Mouse (Mus musculus) embryonic fibroblast, embryonic 13.5 days (primary cell): ENCODE results near the gene Dync2li1. TPM values are rescaled to one million over a fixed set of nuclear protein-coding genes. Genes with fewer than 3 reads are reported as not detected.
A peak's percentile ranks its signal among the peaks of the same experiment; 100 is the strongest.

Source experiments
- H3K27ac ChIP-seq: 2 replicates; pipeline ENCODE4 v1.5.1; 2012; ENCODE audit warnings: low read length, control low read depth, inconsistent platforms; ENCODE audit not compliant: insufficient read depth
- H3K4me1 ChIP-seq: 2 replicates; pipeline ENCODE4 v1.6.1; 2011; ENCODE audit warnings: low read length; ENCODE audit not compliant: control insufficient read depth, insufficient read depth
- H3K4me3 ChIP-seq: 2 replicates; pipeline ENCODE4 v1.5.1; 2011; ENCODE audit warnings: mild to moderate bottlenecking, control low read depth, low read length; ENCODE audit not compliant: insufficient read depth
- CTCF ChIP-seq: IDR thresholded peaks from 2 replicates; pipeline ENCODE4 v1.5.1; 2011; ENCODE audit warnings: mild to moderate bottlenecking, control low read depth, low read length, moderate library complexity, borderline replicate concordance; ENCODE audit not compliant: insufficient read depth
- POLR2A ChIP-seq: IDR thresholded peaks from 2 replicates; pipeline ENCODE4 v1.6.1; 2011; ENCODE audit warnings: low read depth, mild to moderate bottlenecking, control low read depth, low read length, moderate library complexity
- polyA plus RNA-seq: library from polyadenylated mRNA; stranded (reverse); fragments of >200 nt; gene quantifications from 2 replicates; pipeline ENCODE4 v1.2.4, GENCODE M21; 2011; ENCODE audit warnings: low read depth; ENCODE audit not compliant: missing spikeins, insufficient read length

The Dync2li1 gene
- polyA plus RNA-seq, 1 experiment, result 21.4 TPM

GRCm38 (mm10) chr17:84620610-84621009 is 5.7 kb upstream of the Dync2li1 start:
- Histone ChIP-seq H3K4me3 (no peak overlapping the region), H3K27ac (no peak overlapping the region), H3K4me1 (0 out of 2 replicates have a peak, but pooled peaks cover 3% of the 10 kb centered on the region)
- TF ChIP-seq POLR2A (no peak), CTCF (no peak)

- H3K4me3 ChIP-seq, result no peak overlapping the region
- TF ChIP-seq CTCF (no peak), POLR2A (no peak)
- 0 out of 2 replicates have a peak, but pooled peaks cover 3% of the 10 kb centered on the region for H3K4me1 ChIP-seq
- H3K27ac ChIP-seq, result no peak overlapping the region
Observed at GRCm38 (mm10) chr17:84621209-84621608, 5.1 kb upstream of the Dync2li1 start.

- TF ChIP-seq POLR2A, result no peak
- H3K4me3 ChIP-seq, result no peak overlapping the region
- 0 out of 2 replicates have a peak, but pooled peaks cover 3% of the 10 kb centered on the region for H3K4me1 ChIP-seq
- no peak overlapping the region for H3K27ac ChIP-seq
Observed at GRCm38 (mm10) chr17:84622028-84622427, 4.3 kb upstream of the Dync2li1 start.

DNA sequence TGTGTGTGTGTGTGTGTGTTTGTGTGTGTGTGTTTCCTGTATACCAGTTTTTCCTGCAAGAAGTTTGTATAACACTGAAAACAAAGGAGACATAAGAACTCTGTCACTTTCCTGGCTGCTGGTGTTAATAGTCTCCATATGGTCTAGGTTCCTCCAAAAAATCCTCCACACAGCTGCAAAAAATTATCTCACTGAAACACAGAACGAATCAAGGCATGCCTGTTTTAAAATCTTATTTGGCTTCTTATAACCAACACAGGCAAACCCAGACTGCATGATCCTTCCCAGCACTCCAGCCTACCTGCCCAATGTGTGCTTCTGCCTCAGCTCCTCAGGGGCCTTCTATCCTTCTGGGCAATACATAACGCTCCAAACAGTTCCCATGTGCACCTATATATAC is 3.4 kb upstream of the Dync2li1 start:
- H3K4me3 ChIP-seq, result no peak overlapping the region
- peaks cover 6% of the 10 kb centered on the region; the same call in 1 of the 2 replicates for H3K4me1 ChIP-seq
- no peak for TF ChIP-seq CTCF
- TF ChIP-seq POLR2A, result no peak
- peak overlapping the region; percentile 72; the same call in 1 of the 2 replicates for H3K27ac ChIP-seq

- no peak for TF ChIP-seq CTCF
- TF ChIP-seq POLR2A, result no peak; the same call in 1 of the 2 replicates
- peaks cover 9% of the 10 kb centered on the region for H3K4me1 ChIP-seq
- H3K27ac ChIP-seq, result 0 out of 2 replicates have a peak overlapping the region, but pooled peaks have one; percentile 8
- H3K4me3 ChIP-seq, result peak overlapping the region; percentile 4; the same call in 1 of the 2 replicates
Observed at GRCm38 (mm10) chr17:84626857-84627305, 585 bp downstream of the Dync2li1 start.

DNA sequence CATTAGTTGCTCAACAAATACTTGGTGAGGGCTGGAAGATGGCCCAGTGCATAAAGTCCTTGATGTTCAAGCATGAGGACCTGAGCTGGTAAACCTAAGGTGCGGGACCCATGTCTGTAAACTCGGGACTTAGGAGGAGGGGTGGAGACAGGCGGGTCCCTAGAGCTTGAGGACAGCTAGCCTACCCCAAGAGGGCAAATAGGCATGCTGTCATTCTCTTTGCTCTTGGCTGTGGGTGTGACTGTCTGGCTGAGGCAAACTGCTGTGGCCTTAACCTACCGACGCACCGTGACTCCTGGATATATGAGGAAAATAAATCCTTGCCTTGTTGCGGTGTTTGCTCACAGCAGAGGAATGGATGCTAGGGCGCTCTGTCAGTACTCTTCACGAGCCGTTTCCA is 1.4 kb downstream of the Dync2li1 start:
- Histone ChIP-seq H3K4me1 (peaks cover 9% of the 10 kb centered on the region), H3K27ac (no peak overlapping the region), H3K4me3 (no peak overlapping the region)
- TF ChIP-seq CTCF (no peak), POLR2A (no peak)

DNA sequence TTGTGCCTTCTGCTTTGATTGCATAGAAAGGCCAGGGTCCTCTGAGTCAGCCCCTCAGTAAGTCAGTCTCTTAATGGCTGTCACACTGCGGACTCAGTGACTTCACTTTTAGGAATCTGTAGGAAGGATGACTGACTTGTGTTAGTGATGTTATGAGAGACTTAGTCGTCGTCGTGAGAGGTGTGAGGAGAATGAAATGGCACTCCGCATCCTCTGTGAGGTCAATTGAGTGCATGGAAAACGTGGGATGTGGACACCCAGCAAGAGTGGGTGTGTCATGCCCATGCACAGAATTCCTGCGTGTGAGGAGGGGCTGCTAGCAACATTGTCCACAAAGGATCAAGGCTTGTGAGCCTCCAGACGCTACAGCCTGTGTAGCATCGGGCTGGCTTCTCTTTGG is 2.3 kb downstream of the Dync2li1 start:
- Histone ChIP-seq H3K27ac (peak overlapping the region; percentile 5), H3K4me3 (no peak overlapping the region), H3K4me1 (peaks cover 9% of the 10 kb centered on the region)
- TF ChIP-seq CTCF (no peak), POLR2A (no peak)

- Histone ChIP-seq H3K4me1 (peaks cover 9% of the 10 kb centered on the region), H3K27ac (no peak overlapping the region), H3K4me3 (no peak overlapping the region)
- TF ChIP-seq POLR2A (no peak), CTCF (no peak)
Observed at GRCm38 (mm10) chr17:84631836-84632235, 5.5 kb downstream of the Dync2li1 start.

- no peak overlapping the region for H3K4me3 ChIP-seq
- TF ChIP-seq POLR2A (no peak), CTCF (no peak)
- no peak overlapping the region for H3K27ac ChIP-seq
- H3K4me1 ChIP-seq, result peaks cover 5% of the 10 kb centered on the region
Observed at GRCm38 (mm10) chr17:84633443-84633842, 7.1 kb downstream of the Dync2li1 start.

GRCm38 (mm10) chr17:84636328-84636727 is 10.0 kb downstream of the Dync2li1 start:
- Histone ChIP-seq H3K4me3 (no peak overlapping the region), H3K27ac (no peak overlapping the region), H3K4me1 (no peaks in the 10 kb centered on the region)
- TF ChIP-seq POLR2A, result no peak
- TF ChIP-seq CTCF, result no peak
